Mouse (Mus musculus): ENCODE measurements around the gene Golga1.

The Golga1 gene

DNA sequence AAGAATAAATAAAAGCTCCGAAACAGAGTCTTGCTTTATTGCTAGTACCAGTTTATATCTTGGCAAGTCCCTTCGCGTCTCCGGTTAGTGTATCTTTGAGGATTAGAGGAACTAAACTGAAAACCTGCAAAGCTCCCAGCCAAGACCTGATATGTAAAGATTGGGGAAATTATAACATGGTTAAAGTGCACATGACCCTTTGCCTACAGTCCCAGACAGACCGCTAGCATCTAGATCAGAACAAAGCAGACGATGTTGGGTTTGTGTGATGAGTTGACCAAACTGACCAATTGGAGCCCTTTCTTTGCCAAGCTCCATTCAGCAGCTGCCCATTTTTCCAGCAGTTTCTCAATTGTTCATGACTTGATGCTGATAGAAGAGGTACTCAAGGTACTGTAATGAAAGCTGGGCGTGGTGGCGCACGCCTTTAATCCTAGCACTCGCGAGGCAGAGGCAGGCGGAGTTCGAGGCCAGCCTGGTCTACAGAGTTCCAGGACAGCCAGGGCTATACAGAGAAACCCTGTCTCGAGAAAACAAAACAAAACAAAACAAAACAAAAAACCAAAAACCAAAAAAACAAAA lies 59.1 kb downstream of the Golga1 start:
- DNase-seq (ENCODE audit: low spot score) = no peak

DNA sequence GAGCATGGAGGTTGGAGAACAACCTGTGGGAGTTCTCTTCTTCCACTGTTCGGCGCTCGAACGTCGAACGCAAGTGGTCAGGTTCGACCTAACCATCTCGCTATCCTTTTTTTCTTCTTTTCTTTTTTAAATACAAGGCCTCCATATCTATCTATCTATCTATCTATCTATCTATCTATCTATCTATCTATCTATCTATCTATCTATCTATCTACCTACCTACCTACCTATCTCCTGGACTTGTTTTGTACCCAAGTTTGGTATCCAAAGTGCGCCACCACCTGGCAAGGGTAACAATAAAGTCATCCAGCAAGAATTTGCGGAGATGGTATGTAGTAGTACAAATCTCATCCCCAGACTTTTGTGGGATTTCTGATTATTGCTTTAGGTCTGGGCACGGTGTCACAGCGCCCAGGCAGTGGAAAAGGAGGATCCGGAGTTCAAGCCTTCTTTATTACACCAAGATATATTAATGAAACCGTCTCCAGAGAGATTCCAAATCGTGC lies 59.7 kb downstream of the Golga1 start, which contains the start of gene Rpl35:
TSS of gene Rpl35 (minus strand) at position 51 of the 506 bp plus-strand sequence.
- DNase-seq (ENCODE audit: low spot score) = peak; percentile 53

DNA sequence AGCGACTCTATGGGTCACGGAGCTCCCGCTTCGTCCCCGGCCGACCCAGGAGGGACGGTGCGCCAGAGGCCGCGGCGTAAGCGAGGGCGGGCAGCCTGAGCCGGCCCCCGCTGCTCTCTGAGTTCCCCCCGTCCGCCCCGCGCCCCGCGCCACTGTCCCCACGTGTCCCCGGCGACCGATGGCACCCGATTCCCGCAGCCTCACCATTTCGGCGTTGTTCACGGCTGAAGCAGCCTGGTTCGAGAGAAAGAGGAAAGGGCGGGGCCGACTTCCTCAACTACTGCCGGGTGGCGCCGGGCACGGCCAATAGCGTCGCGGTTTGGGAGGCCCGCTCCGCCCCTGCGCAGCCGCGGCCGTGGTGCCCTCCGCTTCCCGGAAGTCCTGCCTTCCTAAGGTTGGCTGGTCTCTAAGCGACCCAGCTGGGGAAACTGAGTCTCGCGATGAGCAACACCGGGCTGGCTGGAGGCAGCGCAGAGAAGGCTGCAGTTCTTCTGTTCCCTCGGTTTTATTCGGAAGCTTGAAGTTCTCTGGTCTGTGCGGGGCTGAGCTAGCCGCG lies 60.4 kb downstream of the Golga1 start, which contains the start of gene Arpc5l:
TSS of gene Arpc5l (plus strand) at position 469 of the 556 bp plus-strand sequence.
- peak; percentile 91 for DNase-seq (ENCODE audit: low spot score)

- peak; percentile 56 for DNase-seq (ENCODE audit: low spot score)
Measured at GRCm38 (mm10) chr2:39004372-39004771, 61.0 kb downstream of the Golga1 start.

DNA sequence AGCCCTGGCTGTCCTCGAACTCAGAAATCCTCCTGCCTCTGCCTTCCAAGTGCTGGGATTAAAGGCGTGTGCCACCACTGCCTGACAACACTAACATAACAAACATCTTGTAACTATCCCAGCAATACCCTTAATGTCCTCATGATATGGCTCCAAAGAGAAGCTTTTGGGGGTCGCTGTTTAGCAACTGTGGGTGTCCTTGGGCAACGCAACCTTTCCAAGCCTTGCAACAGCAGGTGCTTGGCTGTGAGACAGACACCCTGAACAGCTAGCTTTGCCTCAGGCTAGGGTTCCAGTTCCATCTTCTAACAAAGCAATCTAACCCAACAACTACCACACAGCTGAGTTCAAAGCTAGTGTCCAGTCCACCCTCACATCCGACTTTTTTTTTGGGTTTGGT lies 61.8 kb downstream of the Golga1 start:
- no peak for DNase-seq (ENCODE audit: low spot score)

GRCm38 (mm10) chr2:39003106-39003505 lies 62.2 kb downstream of the Golga1 start:
- DNase-seq (ENCODE audit: low spot score) = no peak

DNA sequence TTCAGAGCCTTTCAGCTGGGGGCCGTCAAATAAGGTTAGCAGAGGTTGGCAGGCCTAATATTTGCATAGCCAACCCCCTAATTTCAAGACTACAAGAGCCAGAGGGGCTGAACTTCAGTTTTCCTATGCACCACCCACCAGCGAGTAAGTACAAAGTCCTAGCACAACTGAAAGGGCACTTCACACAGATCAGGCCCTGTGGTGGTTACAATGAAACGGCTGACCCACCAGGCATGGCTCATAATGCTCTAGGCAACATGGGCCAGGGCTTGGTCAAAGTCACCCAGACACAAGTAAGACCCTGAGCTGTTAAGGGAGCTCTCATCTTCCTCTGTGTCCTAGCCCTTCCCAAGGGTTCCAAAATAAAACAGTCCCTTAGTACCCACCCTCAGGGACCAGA lies 63.5 kb downstream of the Golga1 start:
- DNase-seq (ENCODE audit: low spot score) = no peak

DNA sequence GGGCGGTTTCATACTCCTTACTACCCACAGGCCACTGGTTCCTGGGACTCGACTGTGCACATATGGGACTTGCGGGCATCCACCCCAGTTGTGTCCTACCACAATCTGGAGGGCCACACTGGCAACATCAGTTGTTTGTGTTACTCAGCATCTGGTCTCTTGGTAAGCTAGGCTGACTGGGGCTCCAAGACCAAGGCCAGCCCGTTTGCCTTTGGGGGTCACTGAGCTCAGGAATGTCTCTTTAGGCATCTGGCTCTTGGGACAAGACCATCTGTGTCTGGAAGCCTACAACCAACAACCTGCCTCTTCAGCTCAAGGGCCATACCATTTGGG lies 64.8 kb downstream of the Golga1 start:
- DNase-seq (ENCODE audit: low spot score) = no peak

- no peak for DNase-seq (ENCODE audit: low spot score)
Measured at GRCm38 (mm10) chr2:38999910-39000586, 65.3 kb downstream of the Golga1 start.

DNA sequence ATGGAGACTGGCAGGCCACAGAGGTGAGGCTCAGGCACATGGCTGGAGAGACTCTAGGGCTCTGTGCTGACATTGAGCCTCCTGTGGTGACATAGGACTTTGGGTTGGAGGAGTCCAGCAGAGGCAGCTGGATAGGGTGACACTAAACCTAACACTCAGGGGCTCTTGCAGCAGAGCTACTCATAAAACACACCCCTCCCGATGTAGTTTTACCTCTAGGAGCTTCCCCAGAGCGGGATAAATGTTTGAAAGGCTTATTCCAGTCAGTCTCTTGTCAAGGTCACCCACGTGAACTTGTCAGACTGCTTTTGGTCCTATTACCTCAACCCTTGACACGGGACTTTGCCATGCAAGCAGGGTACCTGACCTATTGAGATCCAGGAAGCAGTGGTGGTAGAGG lies 66.0 kb downstream of the Golga1 start:
- DNase-seq (ENCODE audit: low spot score) = no peak

- DNase-seq (ENCODE audit: low spot score) = peak; percentile 85
Measured at GRCm38 (mm10) chr2:38997386-38998374, 67.7 kb downstream of the Golga1 start, which contains the start of gene Wdr38. Gene Wdr38 (plus strand): TSS chr2:38997476.

DNA sequence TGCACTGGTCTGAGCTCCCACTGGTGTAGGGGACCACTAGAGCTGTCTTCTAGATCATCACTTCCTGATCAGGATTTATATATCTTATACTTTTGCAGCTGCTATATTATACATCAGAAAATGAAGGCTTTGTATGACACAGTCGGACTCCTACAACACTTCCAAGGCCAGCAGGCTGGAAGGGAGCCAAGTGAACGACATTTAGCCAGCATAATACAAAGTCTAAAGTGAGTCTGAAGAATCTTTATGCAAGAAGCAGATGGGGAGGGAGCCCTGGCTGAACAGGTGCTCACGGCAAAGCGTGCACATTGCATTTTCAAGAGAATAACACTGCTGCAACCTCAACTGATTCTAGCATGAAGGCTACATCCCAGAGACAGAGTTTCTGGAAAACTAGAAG lies 72.9 kb downstream of the Golga1 start:
- DNase-seq (ENCODE audit: low spot score) = no peak

- DNase-seq (ENCODE audit: low spot score) = no peak
Measured at GRCm38 (mm10) chr2:38992004-38992403, 73.3 kb downstream of the Golga1 start.

DNA sequence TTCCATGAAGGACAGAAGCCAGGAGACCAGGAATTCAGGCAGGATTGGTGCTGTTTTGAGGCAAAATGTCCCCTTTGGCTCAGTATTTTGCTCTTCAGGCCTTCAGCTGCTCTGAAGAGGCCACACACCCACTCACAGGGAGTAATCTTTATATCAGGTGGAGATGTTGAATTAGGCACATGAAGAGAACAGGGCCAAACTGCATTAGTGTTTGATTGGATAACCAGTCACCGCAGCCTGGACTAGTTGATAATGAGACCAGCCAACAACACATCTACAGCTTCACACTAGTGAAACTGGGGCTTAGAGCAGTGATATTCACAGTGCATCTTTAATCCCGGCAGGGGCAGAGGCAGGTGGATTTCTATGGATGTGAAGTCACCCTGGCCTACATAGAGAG lies 76.4 kb downstream of the Golga1 start:
- no peak for DNase-seq (ENCODE audit: low spot score)

DNA sequence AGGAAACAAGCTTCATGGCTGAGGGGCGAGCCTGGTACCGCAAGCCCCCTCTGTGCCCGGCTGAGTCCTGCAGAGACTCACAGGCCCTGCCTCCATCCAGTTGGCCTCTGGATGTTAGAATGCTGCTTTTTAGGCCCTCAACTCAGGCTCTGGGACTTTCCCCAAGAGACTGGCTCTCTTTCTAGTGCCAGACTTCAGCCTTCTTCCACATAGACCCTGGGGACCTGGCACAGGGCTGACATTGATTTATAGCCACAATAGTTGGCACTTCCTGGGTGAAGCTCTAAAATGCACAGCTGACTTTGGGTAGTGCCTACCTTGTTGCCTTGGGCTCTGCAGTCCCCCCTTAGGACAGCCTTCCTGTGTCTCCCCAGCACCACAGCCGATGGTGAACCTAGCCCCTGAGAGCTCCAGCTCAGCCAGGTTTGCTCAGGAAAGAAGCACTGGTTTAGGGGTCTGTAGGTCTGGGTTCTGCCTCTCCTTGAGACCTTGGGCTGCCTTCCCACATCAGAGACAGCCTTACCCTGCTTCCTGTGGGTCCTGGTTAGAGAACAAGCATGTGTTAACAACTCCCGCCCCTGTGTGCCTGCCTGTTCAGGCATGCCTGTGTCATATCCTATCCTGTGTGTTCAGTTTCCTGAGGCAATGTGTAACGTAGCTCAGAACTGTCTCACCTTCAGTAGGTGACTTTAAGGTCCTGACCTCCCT lies 77.4 kb downstream of the Golga1 start:
- DNase-seq (ENCODE audit: low spot score) = peak; percentile 73

DNA sequence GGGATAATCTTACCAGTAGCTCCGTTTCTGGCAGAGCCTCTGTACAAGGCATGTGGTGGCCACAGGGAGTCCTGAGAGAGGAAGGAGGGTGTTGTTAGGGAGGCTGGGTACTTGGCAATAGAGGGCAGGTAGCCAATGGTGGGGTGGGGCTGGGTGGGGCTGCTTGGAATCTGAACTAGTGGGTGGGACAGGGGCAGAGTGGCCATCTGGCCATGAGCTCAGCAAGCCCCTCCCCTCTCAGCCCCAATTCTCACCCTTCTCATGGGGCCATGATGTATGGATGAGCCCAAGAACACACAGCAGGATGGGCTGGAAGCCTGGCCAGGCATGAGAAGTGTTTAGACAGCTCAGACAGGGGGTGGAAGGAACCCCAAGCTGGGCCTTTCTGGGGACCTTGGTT lies 78.0 kb downstream of the Golga1 start:
- no peak for DNase-seq (ENCODE audit: low spot score)

GRCm38 (mm10) chr2:38986580-38986979 lies 78.8 kb downstream of the Golga1 start:
- no peak for DNase-seq (ENCODE audit: low spot score)

DNA sequence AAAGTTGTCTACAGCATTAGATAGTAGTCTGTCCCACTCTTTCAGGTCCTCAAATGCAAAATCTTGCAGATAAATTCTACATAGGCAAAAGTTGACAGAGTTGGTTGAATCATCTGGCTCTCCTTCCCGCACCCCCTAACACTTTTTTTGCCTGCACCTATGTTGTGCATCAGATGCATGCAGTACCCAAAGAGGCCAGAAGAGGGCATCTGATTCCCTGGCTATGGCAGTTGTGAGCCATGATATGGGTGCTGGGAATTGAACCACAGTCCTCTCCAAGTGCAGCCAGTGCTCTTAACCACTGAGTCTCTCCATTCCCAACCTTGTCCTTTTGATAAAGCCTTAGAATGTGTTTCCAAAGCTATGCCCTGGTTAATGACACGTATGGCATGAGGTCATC lies 81.9 kb downstream of the Golga1 start:
- no peak for DNase-seq (ENCODE audit: low spot score)

GRCm38 (mm10) chr2:38977837-38978236 lies 87.5 kb downstream of the Golga1 start:
- DNase-seq (ENCODE audit: low spot score) = no peak

- no peak for DNase-seq (ENCODE audit: low spot score)
Measured at GRCm38 (mm10) chr2:38975941-38976805, 89.2 kb downstream of the Golga1 start.

DNA sequence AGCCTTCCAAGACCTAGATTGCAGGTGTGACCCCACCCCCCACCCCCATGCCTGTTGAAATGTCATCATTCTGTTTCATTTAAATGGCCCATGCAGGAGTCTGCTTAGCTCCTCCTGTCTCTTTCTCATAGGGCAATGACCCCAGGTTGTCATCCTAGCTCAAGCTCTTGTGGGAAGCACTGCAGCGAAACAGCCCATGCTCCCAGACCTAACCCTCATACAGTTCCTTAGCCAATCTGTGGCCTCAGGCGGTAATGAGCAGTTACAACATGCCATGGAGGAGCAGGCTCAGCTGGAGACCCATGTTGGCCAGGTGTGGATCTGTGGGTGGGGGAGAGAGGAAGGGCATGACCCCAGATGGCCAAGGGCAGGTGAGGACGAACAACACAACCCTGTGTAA lies 90.2 kb downstream of the Golga1 start:
- no peak for DNase-seq (ENCODE audit: low spot score)
